Mouse (Mus musculus) MEL (cell line): Measurements from ENCODE around the gene Ctnnbl1. TPM values are rescaled to one million over a fixed set of nuclear protein-coding genes. Genes with fewer than 3 reads are reported as not detected.

Experiments used
- DNase-seq: peaks from one replicate; pipeline ENCODE4 v3.0.0; 2011; ENCODE audit warnings: low read depth, low spot score
- H3K27ac ChIP-seq: 2 replicates; pipeline ENCODE4 v1.5.1; 2012; ENCODE audit warnings: low read depth, mild to moderate bottlenecking, control low read depth, low read length, moderate library complexity; ENCODE audit not compliant: control insufficient read depth
- H3K27me3 ChIP-seq, 2 experiments: fragments of 150-350 bp in 1 of 2; sonication (generic) in 1 of 2; 2 replicates each; pipeline ENCODE4 v1.6.1; 2012; ENCODE audit warnings: low read length in 2 of 2, mild to moderate bottlenecking in 2 of 2, improper control_type of control experiment in 1 of 2, moderate library complexity in 1 of 2; ENCODE audit not compliant: insufficient read depth in 2 of 2, control insufficient read depth in 1 of 2
- H3K36me3 ChIP-seq, 2 experiments: 2 replicates each; pipeline ENCODE4 v1.6.1; 2012 to 2014; ENCODE audit warnings: low read length in 2 of 2, improper control_type of control experiment in 1 of 2, inconsistent platforms in 1 of 2, mild to moderate bottlenecking in 1 of 2; ENCODE audit not compliant: insufficient read depth in 2 of 2, control insufficient read depth in 1 of 2
- H3K4me1 ChIP-seq, 2 experiments: fragments of 150-350 bp in 1 of 2; sonication (generic) in 1 of 2; 2 replicates each; pipeline ENCODE4 v1.6.1; 2012; ENCODE audit warnings: low read length in 2 of 2, improper control_type of control experiment in 1 of 2, mild to moderate bottlenecking in 1 of 2; ENCODE audit not compliant: insufficient read depth in 2 of 2, control insufficient read depth in 1 of 2
- H3K4me3 ChIP-seq, 2 experiments: fragments of 150-350 bp in 1 of 2; sonication (generic) in 1 of 2; 2 replicates each; pipeline ENCODE4 v1.5.1; 2012; ENCODE audit warnings: low read depth in 2 of 2, low read length in 2 of 2, mild to moderate bottlenecking in 2 of 2, moderate library complexity in 2 of 2, control low read depth in 1 of 2, improper control_type of control experiment in 1 of 2; ENCODE audit not compliant: control insufficient read depth in 1 of 2, insufficient read depth in 1 of 2
- H3K79me2 ChIP-seq: 2 replicates; pipeline ENCODE4 v1.6.1; 2012; ENCODE audit warnings: mild to moderate bottlenecking, low read length, moderate library complexity; ENCODE audit not compliant: control insufficient read depth, poor library complexity, insufficient read depth
- H3K9ac ChIP-seq: 2 replicates; pipeline ENCODE4 v1.6.1; 2012; ENCODE audit warnings: low read depth, mild to moderate bottlenecking, control low read depth, low read length, moderate library complexity; ENCODE audit not compliant: control insufficient read depth, poor library complexity, severe bottlenecking
- H3K9me3 ChIP-seq: fragments of 150-350 bp; sonication (generic); replicated peaks from 2 replicates; pipeline ENCODE4 v1.6.1; 2012; ENCODE audit warnings: mild to moderate bottlenecking, low read length, improper control_type of control experiment, moderate library complexity; ENCODE audit not compliant: insufficient read depth
- BHLHE40 ChIP-seq: IDR thresholded peaks from 2 replicates; pipeline ENCODE4 v1.6.1; 2012; ENCODE audit warnings: low read depth, mild to moderate bottlenecking, inconsistent platforms, low read length, improper control_type of control experiment, borderline replicate concordance
- CHD2 ChIP-seq: IDR thresholded peaks from 2 replicates; pipeline ENCODE4 v1.6.1; 2011; ENCODE audit warnings: low read length, improper control_type of control experiment
- E2F4 ChIP-seq: IDR thresholded peaks from 2 replicates; pipeline ENCODE4 v1.6.1; 2011; ENCODE audit warnings: low read depth, low read length, improper control_type of control experiment, borderline replicate concordance
- ELF1 ChIP-seq: IDR thresholded peaks from 2 replicates; pipeline ENCODE4 v1.6.1; 2014; ENCODE audit warnings: low read depth, mild to moderate bottlenecking, inconsistent platforms, low read length, improper control_type of control experiment, moderate library complexity
- EP300 ChIP-seq, 2 experiments: IDR thresholded peaks; 2 replicates each; pipeline ENCODE4 v1.6.1; 2011; ENCODE audit warnings: improper control_type of control experiment in 2 of 2, low read length in 2 of 2, low read depth in 1 of 2, mild to moderate bottlenecking in 1 of 2
- ETS1 ChIP-seq: IDR thresholded peaks from 2 replicates; pipeline ENCODE4 v1.6.1; 2012; ENCODE audit warnings: low read depth, mild to moderate bottlenecking, inconsistent platforms, low read length, improper control_type of control experiment, moderate library complexity
- GABPA ChIP-seq: IDR thresholded peaks from 2 replicates; pipeline ENCODE4 v1.6.1; 2012; ENCODE audit warnings: low read depth, mild to moderate bottlenecking, inconsistent platforms, low read length, improper control_type of control experiment, moderate library complexity
- GATA1 ChIP-seq: IDR thresholded peaks from 2 replicates; pipeline ENCODE4 v1.6.1; 2011; ENCODE audit warnings: low read depth, low read length, improper control_type of control experiment
- HCFC1 ChIP-seq: IDR thresholded peaks from 2 replicates; pipeline ENCODE4 v1.6.1; 2012; ENCODE audit warnings: low read depth, mild to moderate bottlenecking, inconsistent platforms, low read length, improper control_type of control experiment, moderate library complexity
- MAFK ChIP-seq: IDR thresholded peaks from 2 replicates; pipeline ENCODE4 v1.6.1; 2011; ENCODE audit warnings: low read depth, mild to moderate bottlenecking, low read length, improper control_type of control experiment, borderline replicate concordance
- MAX ChIP-seq: IDR thresholded peaks from 2 replicates; pipeline ENCODE4 v1.6.1; 2011; ENCODE audit warnings: low read length, improper control_type of control experiment
- MAZ ChIP-seq: IDR thresholded peaks from 2 replicates; pipeline ENCODE4 v1.6.1; 2012; ENCODE audit warnings: low read depth, mild to moderate bottlenecking, inconsistent platforms, low read length, improper control_type of control experiment
- MXI1 ChIP-seq: IDR thresholded peaks from 2 replicates; pipeline ENCODE4 v1.6.1; 2011; ENCODE audit warnings: mild to moderate bottlenecking, low read depth, low read length, improper control_type of control experiment
- MYB ChIP-seq: IDR thresholded peaks from 2 replicates; pipeline ENCODE4 v1.6.1; 2011; ENCODE audit warnings: mild to moderate bottlenecking, low read depth, low read length, improper control_type of control experiment
- MYC ChIP-seq: IDR thresholded peaks from 2 replicates; pipeline ENCODE4 v1.6.1; 2011; ENCODE audit warnings: low read depth, mild to moderate bottlenecking, low read length, improper control_type of control experiment, moderate library complexity
- NELFE ChIP-seq: IDR thresholded peaks from 2 replicates; pipeline ENCODE4 v1.6.1; 2011; ENCODE audit warnings: low read depth, low read length, improper control_type of control experiment
- RCOR1 ChIP-seq: IDR thresholded peaks from 2 replicates; pipeline ENCODE4 v1.6.1; 2012; ENCODE audit warnings: low read depth, mild to moderate bottlenecking, inconsistent platforms, low read length, improper control_type of control experiment
- SIN3A ChIP-seq: IDR thresholded peaks from 2 replicates; pipeline ENCODE4 v1.6.1; 2012; ENCODE audit warnings: low read length, improper control_type of control experiment, inconsistent platforms
- SMC3 ChIP-seq: IDR thresholded peaks from 2 replicates; pipeline ENCODE4 v1.6.1; 2011; ENCODE audit warnings: low read depth, low read length, improper control_type of control experiment
- TCF12 ChIP-seq: IDR thresholded peaks from 2 replicates; pipeline ENCODE4 v1.6.1; 2014; ENCODE audit warnings: low read depth, mild to moderate bottlenecking, inconsistent platforms, low read length, improper control_type of control experiment, moderate library complexity
- UBTF ChIP-seq: IDR thresholded peaks from 2 replicates; pipeline ENCODE4 v1.6.1; 2012; ENCODE audit warnings: low read depth, mild to moderate bottlenecking, inconsistent platforms, low read length, improper control_type of control experiment, moderate library complexity, borderline replicate concordance; ENCODE audit not compliant: insufficient read depth
- USF2 ChIP-seq, 2 experiments: IDR thresholded peaks; 2 replicates each; pipeline ENCODE4 v1.6.1; 2011 to 2012; ENCODE audit warnings: improper control_type of control experiment in 2 of 2, low read length in 2 of 2, borderline replicate concordance in 1 of 2, inconsistent platforms in 1 of 2, low read depth in 1 of 2, mild to moderate bottlenecking in 1 of 2; ENCODE audit not compliant: insufficient read depth in 1 of 2
- ZMIZ1 ChIP-seq: IDR thresholded peaks from 2 replicates; pipeline ENCODE4 v1.6.1; 2012; ENCODE audit warnings: low read depth, mild to moderate bottlenecking, inconsistent platforms, low read length, improper control_type of control experiment, moderate library complexity
- ZNF384 ChIP-seq: IDR thresholded peaks from 2 replicates; pipeline ENCODE4 v1.6.1; 2012; ENCODE audit warnings: low read depth, mild to moderate bottlenecking, inconsistent platforms, low read length, improper control_type of control experiment
- polyA plus RNA-seq, 2 experiments: library from polyadenylated mRNA; stranded (reverse) in 1 of 2; unstranded in 1 of 2; fragments of >175 nt in 1 of 2; fragments of >200 nt in 1 of 2; gene quantifications; 2 replicates each; pipeline versions ENCODE4 v1.2.1 to v1.2.4; 2012; ENCODE audit warnings: low replicate concordance in 2 of 2, low read depth in 1 of 2; ENCODE audit not compliant: insufficient read length in 2 of 2, insufficient read depth in 1 of 2, missing spikeins in 1 of 2
- total RNA-seq: library from RNA; depleted of rRNA; stranded (reverse); fragments of 300-350 nt; gene quantifications from 2 replicates; pipeline ENCODE4 v1.2.3, GENCODE M21; 2012

Ctnnbl1 gene
- total and polyA plus RNA-seq, 3 experiments = 60.7 to 61.7 TPM; not detected in 1

DNA sequence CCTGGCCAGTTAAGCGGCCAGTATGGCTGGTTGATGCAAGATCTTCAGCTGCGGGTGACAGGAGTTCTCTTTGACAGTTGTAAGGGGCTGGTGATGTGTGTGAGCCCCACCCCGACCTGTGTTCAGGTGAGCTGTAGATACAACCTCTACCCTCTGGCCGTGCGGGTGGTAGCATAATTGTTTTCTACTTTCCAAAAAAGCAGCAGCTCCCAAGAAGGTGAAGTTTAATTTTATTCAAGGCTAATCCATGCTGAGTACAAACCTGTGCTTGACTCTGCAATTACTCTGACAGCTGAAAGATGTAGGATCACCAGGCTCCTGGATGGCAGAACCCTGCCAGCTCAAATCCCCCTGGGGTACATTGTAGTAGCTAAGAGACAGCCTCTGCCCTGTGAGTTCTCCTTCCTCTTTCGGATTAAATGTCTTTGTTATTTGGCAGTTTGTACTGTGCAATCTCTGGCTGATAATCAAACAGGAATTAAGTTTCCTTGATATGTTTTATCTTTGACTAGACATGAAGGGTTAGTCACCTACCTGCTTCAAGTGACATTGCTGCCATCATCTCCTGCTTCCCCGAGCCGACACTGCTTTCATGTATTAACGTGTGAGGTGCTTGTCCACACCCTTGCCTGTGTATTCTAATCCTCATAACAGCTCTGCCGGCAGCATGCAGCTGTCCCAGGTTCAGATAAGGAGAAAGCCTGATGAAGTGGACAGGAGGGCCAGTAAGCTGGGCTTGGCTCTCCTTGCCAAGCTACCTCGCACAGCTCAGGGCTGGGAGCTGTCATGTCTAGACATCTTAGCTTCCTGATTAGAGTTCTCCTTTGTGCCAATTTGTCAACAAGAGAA, 77.1 kb downstream of the Ctnnbl1 start:
- TF ChIP-seq MYB = peak; percentile 50; the same call in 1 of the 2 replicates
- TF ChIP-seq RCOR1 = peak; percentile 14; the same call in 1 of the 2 replicates
- TF ChIP-seq EP300 (IDR thresholded peaks at IDR 0.05; ENCODE audit: low read depth in 1 of 2, low read length in 2 of 2) = peak; percentile 82 to 84
- no peak for TF ChIP-seq MYC
- no peak for TF ChIP-seq E2F4
- no peak for TF ChIP-seq ELF1
- peak; percentile 66 for TF ChIP-seq TCF12
- TF ChIP-seq GATA1 = peak; percentile 90
- TF ChIP-seq ETS1 = peak; percentile 60; the same call in 1 of the 2 replicates
- no peak for TF ChIP-seq ZMIZ1
- TF ChIP-seq SMC3 = peak; percentile 3; the same call in 1 of the 2 replicates
- H3K36me3 ChIP-seq = peaks cover 5 to 18% of the 10 kb centered on the region in 2 experiments
- H3K9ac ChIP-seq = no peak overlapping the region
- H3K27ac ChIP-seq = peak overlapping the region; percentile 54
- peaks cover 6 to 12% of the 10 kb centered on the region in 2 experiments for H3K4me1 ChIP-seq
- peak; percentile 62 for DNase-seq
- H3K27me3 ChIP-seq = no peaks in the 10 kb centered on the region
- peak overlapping the region in 1 of 2 experiments; percentile 3; a peak in 1 of 4 replicates for H3K4me3 ChIP-seq
- no peaks in the 10 kb centered on the region for H3K9me3 ChIP-seq
- no peaks in the 10 kb centered on the region for H3K79me2 ChIP-seq

DNA sequence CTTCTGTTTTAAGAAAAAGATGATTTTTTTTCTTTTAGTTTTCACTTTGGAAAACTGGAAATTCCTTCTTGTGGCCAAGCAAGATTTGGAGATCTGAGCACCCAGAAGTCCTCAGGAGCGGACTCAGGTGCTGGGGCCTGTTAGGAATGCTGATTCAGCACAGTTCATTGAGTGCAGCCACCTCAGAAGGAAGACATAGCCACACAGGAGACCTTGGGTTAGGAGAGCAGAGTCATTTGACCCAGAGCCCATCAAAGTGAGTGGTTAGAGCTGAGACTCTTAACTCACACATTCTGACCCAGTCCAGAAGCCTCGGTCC, 77.7 kb downstream of the Ctnnbl1 start:
- no peak overlapping the region for H3K9ac ChIP-seq
- H3K36me3 ChIP-seq = peaks cover 5 to 18% of the 10 kb centered on the region in 2 experiments
- TF ChIP-seq BHLHE40 (no peak), MAFK (peak; percentile 82)
- peak overlapping the region; percentile 54; the same call in 1 of the 2 replicates for H3K27ac ChIP-seq
- H3K79me2 ChIP-seq = no peaks in the 10 kb centered on the region
- no peaks in the 10 kb centered on the region for H3K27me3 ChIP-seq
- H3K4me1 ChIP-seq = peaks cover 6 to 12% of the 10 kb centered on the region in 2 experiments
- H3K9me3 ChIP-seq = no peaks in the 10 kb centered on the region
- no peak for DNase-seq
- no peak overlapping the region; a peak in 1 of 4 replicates for H3K4me3 ChIP-seq

DNA sequence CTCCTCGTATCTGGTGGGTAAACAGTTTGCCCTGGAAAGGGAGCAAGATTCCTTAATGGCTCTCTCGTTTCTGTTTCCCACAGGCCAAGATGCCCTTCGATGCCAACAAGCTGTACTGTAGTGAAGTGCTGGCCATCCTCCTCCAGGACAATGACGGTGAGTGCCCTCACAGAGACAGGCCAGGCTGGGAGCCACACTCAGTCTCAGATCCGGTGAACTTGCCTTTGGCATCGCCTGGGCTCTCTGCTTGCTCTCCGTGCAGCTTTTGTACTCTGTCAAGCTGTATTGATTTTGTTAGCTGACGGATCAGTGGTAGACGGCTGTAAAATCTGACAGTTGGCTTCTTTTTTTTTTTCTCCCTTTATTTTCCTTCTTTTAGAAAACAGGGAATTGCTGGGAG, 80.5 kb downstream of the Ctnnbl1 start:
- H3K4me3 ChIP-seq = no peak overlapping the region
- H3K9ac ChIP-seq = no peak overlapping the region
- TF ChIP-seq MXI1 = no peak
- no peak for TF ChIP-seq MAZ
- TF ChIP-seq GABPA = no peak
- no peak for TF ChIP-seq E2F4
- TF ChIP-seq NELFE = no peak
- no peak for TF ChIP-seq USF2 (IDR thresholded peaks at IDR 0.05; ENCODE audit: borderline replicate concordance in 1 of 2, insufficient read depth in 1 of 2, low read depth in 1 of 2, low read length in 2 of 2)
- TF ChIP-seq MAFK = no peak
- TF ChIP-seq UBTF = no peak
- no peak for TF ChIP-seq ZNF384
- TF ChIP-seq MYB = no peak
- no peak for TF ChIP-seq SIN3A
- TF ChIP-seq HCFC1 = no peak
- no peak for TF ChIP-seq CHD2
- no peak for TF ChIP-seq MAX
- TF ChIP-seq MYC = no peak
- TF ChIP-seq RCOR1 = no peak
- no peak for TF ChIP-seq BHLHE40
- no peak for TF ChIP-seq SMC3
- TF ChIP-seq, all 39 proteins: peak for 0
- Histone ChIP-seq H3K36me3 (peaks cover 2 to 18% of the 10 kb centered on the region in 2 experiments), H3K9me3 (no peaks in the 10 kb centered on the region), H3K4me1 (peaks cover 6 to 12% of the 10 kb centered on the region in 2 experiments), H3K79me2 (no peaks in the 10 kb centered on the region), H3K27me3 (no peaks in the 10 kb centered on the region), H3K27ac (no peak overlapping the region)
- no peak for DNase-seq
